Mouse (Mus musculus): ENCODE measurements at regions not wholly inside any gene's neighbourhood (a gene's known extent, or its start where the extent isn't known, plus 50 kb on each side); places are given as distances from the start of the nearest gene placed in this dataset.

GRCm38 (mm10) chr7:70178006-70178405, 188.5 kb downstream of the Nr2f2 start:
- WGBS = 86% methylated on average over 2 of the region's 2 CpGs
- Histone ChIP-seq H3K9ac (replicated peaks; ENCODE audit: low read depth, low read length) (no peak overlapping the region), H3K27me3 (replicated peaks; ENCODE audit: control insufficient read depth, insufficient read depth, low read length) (peaks cover 25% of the 10 kb centered on the region), H3K4me1 (replicated peaks; ENCODE audit: control insufficient read depth, insufficient read depth, low read length) (no peaks in the 10 kb centered on the region), H3K4me3 (replicated peaks; ENCODE audit: low read length) (no peak overlapping the region), H3K27ac (ENCODE audit: low read length) (no peak overlapping the region), H3K36me3 (ENCODE audit: control insufficient read depth, insufficient read depth) (no peaks in the 10 kb centered on the region), H3K9me3 (ENCODE audit: control insufficient read depth, low read length) (no peaks in the 10 kb centered on the region), H3K4me2 (ENCODE audit: low read length) (no peak overlapping the region)
- no peak for ATAC-seq

GRCm38 (mm10) chr7:70176686-70177259, 189.8 kb downstream of the Nr2f2 start:
- H3K36me3 ChIP-seq (ENCODE audit: control insufficient read depth, insufficient read depth) = no peaks in the 10 kb centered on the region
- H3K27me3 ChIP-seq (replicated peaks; ENCODE audit: control insufficient read depth, insufficient read depth, low read length) = peaks cover 28% of the 10 kb centered on the region
- H3K4me3 ChIP-seq (replicated peaks; ENCODE audit: low read length) = no peak overlapping the region
- no peak overlapping the region for H3K27ac ChIP-seq (ENCODE audit: low read length)
- no peak for ATAC-seq
- H3K4me1 ChIP-seq (replicated peaks; ENCODE audit: control insufficient read depth, insufficient read depth, low read length) = no peaks in the 10 kb centered on the region
- H3K4me2 ChIP-seq (ENCODE audit: low read length) = no peak overlapping the region
- WGBS = 78% methylated on average over 16 of the region's 16 CpGs
- no peaks in the 10 kb centered on the region for H3K9me3 ChIP-seq (ENCODE audit: control insufficient read depth, low read length)
- H3K9ac ChIP-seq (replicated peaks; ENCODE audit: low read depth, low read length) = no peak overlapping the region

DNA sequence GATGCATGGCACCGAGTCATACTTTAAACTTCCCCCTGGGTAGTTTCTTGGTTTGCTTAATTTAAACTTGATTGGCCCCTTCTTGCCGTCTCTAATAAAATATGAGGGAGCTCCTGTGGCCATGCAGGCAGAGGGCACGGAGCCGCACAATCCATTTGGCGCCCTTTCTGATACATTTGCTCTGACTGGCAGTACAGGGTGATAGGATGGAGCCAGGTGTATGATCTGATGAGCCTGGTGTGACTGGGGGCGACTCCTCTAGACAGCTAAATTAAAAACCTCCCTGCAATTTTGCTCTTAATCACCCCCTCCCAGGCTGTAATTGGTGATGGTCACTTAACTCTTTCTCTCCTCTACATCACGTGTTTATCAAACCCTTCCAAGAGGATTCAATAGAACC, 190.4 kb downstream of the Nr2f2 start:
- H3K9ac ChIP-seq (replicated peaks; ENCODE audit: low read depth, low read length) = no peak overlapping the region
- no peaks in the 10 kb centered on the region for H3K4me1 ChIP-seq (replicated peaks; ENCODE audit: control insufficient read depth, insufficient read depth, low read length)
- H3K27me3 ChIP-seq (replicated peaks; ENCODE audit: control insufficient read depth, insufficient read depth, low read length) = peaks cover 33% of the 10 kb centered on the region
- 72% methylated on average over 7 of the region's 7 CpGs for WGBS
- H3K4me2 ChIP-seq (ENCODE audit: low read length) = no peak overlapping the region
- no peaks in the 10 kb centered on the region for H3K36me3 ChIP-seq (ENCODE audit: control insufficient read depth, insufficient read depth)
- H3K27ac ChIP-seq (ENCODE audit: low read length) = no peak overlapping the region
- H3K9me3 ChIP-seq (ENCODE audit: control insufficient read depth, low read length) = 0 out of 2 replicates have a peak, but pooled peaks cover 1% of the 10 kb centered on the region
- H3K4me3 ChIP-seq (replicated peaks; ENCODE audit: low read length) = no peak overlapping the region
- ATAC-seq = no peak

- ATAC-seq = no peak
- Histone ChIP-seq H3K4me2 (ENCODE audit: low read length) (no peak overlapping the region), H3K4me3 (replicated peaks; ENCODE audit: low read length) (no peak overlapping the region), H3K9me3 (ENCODE audit: control insufficient read depth, low read length) (0 out of 2 replicates have a peak, but pooled peaks cover 2% of the 10 kb centered on the region), H3K27me3 (replicated peaks; ENCODE audit: control insufficient read depth, insufficient read depth, low read length) (peaks cover 43% of the 10 kb centered on the region), H3K36me3 (ENCODE audit: control insufficient read depth, insufficient read depth) (no peaks in the 10 kb centered on the region), H3K4me1 (replicated peaks; ENCODE audit: control insufficient read depth, insufficient read depth, low read length) (no peaks in the 10 kb centered on the region), H3K9ac (replicated peaks; ENCODE audit: low read depth, low read length) (no peak overlapping the region), H3K27ac (ENCODE audit: low read length) (no peak overlapping the region)
- 46% methylated on average over 7 of the region's 7 CpGs for WGBS
Observed at GRCm38 (mm10) chr7:70172431-70172830, 194.1 kb downstream of the Nr2f2 start.

- no peaks in the 10 kb centered on the region for H3K4me1 ChIP-seq (replicated peaks; ENCODE audit: control insufficient read depth, insufficient read depth, low read length)
- no peak overlapping the region for H3K9ac ChIP-seq (replicated peaks; ENCODE audit: low read depth, low read length)
- H3K9me3 ChIP-seq (ENCODE audit: control insufficient read depth, low read length) = 0 out of 2 replicates have a peak, but pooled peaks cover 2% of the 10 kb centered on the region
- no peaks in the 10 kb centered on the region for H3K36me3 ChIP-seq (ENCODE audit: control insufficient read depth, insufficient read depth)
- H3K27ac ChIP-seq (ENCODE audit: low read length) = no peak overlapping the region
- ATAC-seq = no peak
- no peak overlapping the region for H3K4me3 ChIP-seq (replicated peaks; ENCODE audit: low read length)
- peaks cover 45% of the 10 kb centered on the region for H3K27me3 ChIP-seq (replicated peaks; ENCODE audit: control insufficient read depth, insufficient read depth, low read length)
- WGBS = 8% methylated on average over 4 of the region's 4 CpGs
- no peak overlapping the region for H3K4me2 ChIP-seq (ENCODE audit: low read length)
Observed at GRCm38 (mm10) chr7:70171456-70171855, 195.1 kb downstream of the Nr2f2 start.

- ATAC-seq = no peak
- Histone ChIP-seq H3K4me2 (ENCODE audit: low read length) (no peak overlapping the region), H3K27me3 (replicated peaks; ENCODE audit: control insufficient read depth, insufficient read depth, low read length) (peaks cover 61% of the 10 kb centered on the region), H3K4me1 (replicated peaks; ENCODE audit: control insufficient read depth, insufficient read depth, low read length) (no peaks in the 10 kb centered on the region), H3K4me3 (replicated peaks; ENCODE audit: low read length) (no peak overlapping the region), H3K27ac (ENCODE audit: low read length) (no peak overlapping the region), H3K9me3 (ENCODE audit: control insufficient read depth, low read length) (0 out of 2 replicates have a peak, but pooled peaks cover 2% of the 10 kb centered on the region), H3K36me3 (ENCODE audit: control insufficient read depth, insufficient read depth) (no peaks in the 10 kb centered on the region), H3K9ac (replicated peaks; ENCODE audit: low read depth, low read length) (no peak overlapping the region)
- 9% methylated on average over 4 of the region's 4 CpGs for WGBS
Observed at GRCm38 (mm10) chr7:70168080-70168479, 198.5 kb downstream of the Nr2f2 start.

GRCm38 (mm10) chr7:70166081-70166480, 200.5 kb downstream of the Nr2f2 start:
- Histone ChIP-seq H3K9ac (replicated peaks; ENCODE audit: low read depth, low read length) (no peak overlapping the region), H3K4me1 (replicated peaks; ENCODE audit: control insufficient read depth, insufficient read depth, low read length) (no peaks in the 10 kb centered on the region), H3K4me2 (ENCODE audit: low read length) (no peak overlapping the region), H3K4me3 (replicated peaks; ENCODE audit: low read length) (no peak overlapping the region), H3K36me3 (ENCODE audit: control insufficient read depth, insufficient read depth) (no peaks in the 10 kb centered on the region), H3K27me3 (replicated peaks; ENCODE audit: control insufficient read depth, insufficient read depth, low read length) (peaks cover 69% of the 10 kb centered on the region), H3K27ac (ENCODE audit: low read length) (no peak overlapping the region), H3K9me3 (ENCODE audit: control insufficient read depth, low read length) (0 out of 2 replicates have a peak, but pooled peaks cover 1% of the 10 kb centered on the region)
- 15% methylated on average over 5 of the region's 5 CpGs for WGBS
- no peak for ATAC-seq

GRCm38 (mm10) chr7:70165501-70165900, 201.0 kb downstream of the Nr2f2 start:
- WGBS = 29% methylated on average over 4 of the region's 4 CpGs
- ATAC-seq = no peak
- no peak overlapping the region for H3K27ac ChIP-seq (ENCODE audit: low read length)
- no peak overlapping the region for H3K4me2 ChIP-seq (ENCODE audit: low read length)
- H3K9me3 ChIP-seq (ENCODE audit: control insufficient read depth, low read length) = no peaks in the 10 kb centered on the region
- no peak overlapping the region for H3K4me3 ChIP-seq (replicated peaks; ENCODE audit: low read length)
- no peaks in the 10 kb centered on the region for H3K36me3 ChIP-seq (ENCODE audit: control insufficient read depth, insufficient read depth)
- H3K4me1 ChIP-seq (replicated peaks; ENCODE audit: control insufficient read depth, insufficient read depth, low read length) = no peaks in the 10 kb centered on the region
- H3K27me3 ChIP-seq (replicated peaks; ENCODE audit: control insufficient read depth, insufficient read depth, low read length) = peaks cover 68% of the 10 kb centered on the region
- H3K9ac ChIP-seq (replicated peaks; ENCODE audit: low read depth, low read length) = no peak overlapping the region

GRCm38 (mm10) chr7:70164691-70165193, 201.8 kb downstream of the Nr2f2 start:
- no peak for ATAC-seq
- Histone ChIP-seq H3K9ac (replicated peaks; ENCODE audit: low read depth, low read length) (no peak overlapping the region), H3K9me3 (ENCODE audit: control insufficient read depth, low read length) (no peaks in the 10 kb centered on the region), H3K27me3 (replicated peaks; ENCODE audit: control insufficient read depth, insufficient read depth, low read length) (peaks cover 65% of the 10 kb centered on the region), H3K27ac (ENCODE audit: low read length) (no peak overlapping the region), H3K36me3 (ENCODE audit: control insufficient read depth, insufficient read depth) (no peaks in the 10 kb centered on the region), H3K4me3 (replicated peaks; ENCODE audit: low read length) (no peak overlapping the region), H3K4me1 (replicated peaks; ENCODE audit: control insufficient read depth, insufficient read depth, low read length) (no peaks in the 10 kb centered on the region), H3K4me2 (ENCODE audit: low read length) (no peak overlapping the region)
- 19% methylated on average over 6 of the region's 6 CpGs for WGBS

DNA sequence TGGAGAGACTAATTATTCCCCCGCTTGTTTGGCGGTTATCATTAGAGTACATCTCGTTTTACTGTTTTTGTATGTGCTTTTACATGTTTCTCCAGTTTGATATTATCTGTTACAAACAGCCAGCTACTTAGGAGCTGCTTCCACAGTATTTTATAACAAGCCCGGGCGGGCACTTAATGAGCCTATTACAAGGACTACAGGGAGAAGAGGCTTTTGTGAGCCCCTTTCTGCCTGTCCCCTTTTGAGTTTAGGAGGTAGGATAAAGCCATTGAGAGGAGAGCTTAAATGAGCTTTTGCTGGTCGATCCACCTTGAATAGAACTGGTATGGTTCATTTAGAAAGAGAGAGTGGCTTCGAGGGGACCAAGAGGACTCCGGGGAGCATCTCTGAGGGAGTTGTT, 208.0 kb downstream of the Nr2f2 start:
- H3K27ac ChIP-seq (ENCODE audit: low read length) = no peak overlapping the region
- no peak overlapping the region for H3K4me3 ChIP-seq (replicated peaks; ENCODE audit: low read length)
- H3K36me3 ChIP-seq (ENCODE audit: control insufficient read depth, insufficient read depth) = no peaks in the 10 kb centered on the region
- no peak for ATAC-seq
- H3K9me3 ChIP-seq (ENCODE audit: control insufficient read depth, low read length) = no peaks in the 10 kb centered on the region
- WGBS = 10% methylated on average over 8 of the region's 8 CpGs
- peaks cover 42% of the 10 kb centered on the region for H3K27me3 ChIP-seq (replicated peaks; ENCODE audit: control insufficient read depth, insufficient read depth, low read length)
- H3K4me2 ChIP-seq (ENCODE audit: low read length) = no peak overlapping the region
- no peaks in the 10 kb centered on the region for H3K4me1 ChIP-seq (replicated peaks; ENCODE audit: control insufficient read depth, insufficient read depth, low read length)
- H3K9ac ChIP-seq (replicated peaks; ENCODE audit: low read depth, low read length) = no peak overlapping the region
